Mouse (Mus musculus) liver, adult 2 months (tissue): Measurements from ENCODE around the gene Rere. TPM values are rescaled to one million over a fixed set of nuclear protein-coding genes. Genes with fewer than 3 reads are reported as not detected.
A peak's percentile ranks its signal among the peaks of the same experiment; 100 is the strongest.
"Not testable (repeated sequence)": the region's sequence is repeated elsewhere in the genome, so short reads cannot be mapped to it uniquely, and the experiment has no call there.

Source experiments
- DNase-seq: peaks from one replicate; pipeline ENCODE4 v3.0.0-alpha.2; 2011; ENCODE audit warnings: low read depth, low spot score; ENCODE audit errors: extremely low read depth
- H3K27ac ChIP-seq: fragments of 200-500 bp; replicated peaks from 2 replicates; pipeline ENCODE4 v1.5.1; 2012; ENCODE audit warnings: low read depth, mild to moderate bottlenecking, control low read depth, inconsistent platforms, low read length; ENCODE audit not compliant: insufficient read depth
- H3K27me3 ChIP-seq: fragments of 200-500 bp; 2 replicates; pipeline ENCODE4 v1.6.1; 2012; ENCODE audit warnings: mild to moderate bottlenecking, moderate library complexity, low read length, inconsistent platforms; ENCODE audit not compliant: control insufficient read depth, insufficient read depth
- H3K36me3 ChIP-seq: fragments of 200-500 bp; 2 replicates; pipeline ENCODE4 v1.6.1; 2012; ENCODE audit warnings: low read length, inconsistent platforms; ENCODE audit not compliant: control insufficient read depth, insufficient read depth
- H3K4me1 ChIP-seq: fragments of 200-500 bp; 2 replicates; pipeline ENCODE4 v1.6.1; 2011; ENCODE audit warnings: low read length; ENCODE audit not compliant: control insufficient read depth, insufficient read depth
- H3K4me3 ChIP-seq: fragments of 200-500 bp; 2 replicates; pipeline ENCODE4 v1.5.1; 2011; ENCODE audit warnings: low read depth, mild to moderate bottlenecking, control low read depth, low read length, moderate library complexity; ENCODE audit not compliant: insufficient read depth
- H3K79me2 ChIP-seq: fragments of 200-500 bp; 2 replicates; pipeline ENCODE4 v1.6.1; 2012; ENCODE audit warnings: inconsistent platforms, mild to moderate bottlenecking, low read length, moderate library complexity; ENCODE audit not compliant: control insufficient read depth, insufficient read depth
- H3K9ac ChIP-seq: fragments of 200-500 bp; 2 replicates; pipeline ENCODE4 v1.6.1; 2012; ENCODE audit warnings: low read depth, mild to moderate bottlenecking, control low read depth, inconsistent platforms, low read length
- CTCF ChIP-seq: fragments of 200-500 bp; IDR thresholded peaks from 2 replicates; pipeline ENCODE4 v1.5.1; 2011; ENCODE audit warnings: low read depth, low read length, control low read depth
- POLR2A ChIP-seq: fragments of 200-500 bp; IDR thresholded peaks from 2 replicates; pipeline ENCODE4 v1.6.1; 2011; ENCODE audit warnings: low read length, control low read depth; ENCODE audit not compliant: insufficient read depth; ENCODE audit errors: extremely low read depth
- WGBS: fragments of 180-500 bp; shearing (Covaris S2); methylation state at CpG from one replicate; pipeline ENCODE4 v1.1.7; 2018; 5-methylcytosine and 5-hydroxymethylcytosine counted together
- polyA plus RNA-seq: library from polyadenylated mRNA; depleted of rRNA; stranded (reverse); fragments of >200 nt; gene quantifications from 2 replicates; pipeline ENCODE4 v1.2.3, GENCODE M21; 2012
- total RNA-seq: library from RNA; depleted of rRNA; stranded (reverse); fragments of >200 nt; gene quantifications from 2 replicates; pipeline ENCODE4 v1.2.3, GENCODE M21; 2014

The Rere gene
- total and polyA plus RNA-seq, 2 experiments, result 8.8 to 10.0 TPM

GRCm38 (mm10) chr4:150545775-150546174 is 264.3 kb downstream of the Rere start:
- TF ChIP-seq CTCF (no peak), POLR2A (no peak)
- Histone ChIP-seq H3K4me1 (peaks cover 11% of the 10 kb centered on the region), H3K4me3 (no peak overlapping the region), H3K9ac (no peak overlapping the region), H3K27me3 (no peaks in the 10 kb centered on the region), H3K36me3 (peaks cover 2% of the 10 kb centered on the region; the same call in 1 of the 2 replicates), H3K79me2 (no peaks in the 10 kb centered on the region; the same call in 1 of the 2 replicates), H3K27ac (no peak overlapping the region)
- 86% methylated on average over 7 of the region's 7 CpGs for WGBS
- no peak for DNase-seq

GRCm38 (mm10) chr4:150546296-150546695 is 264.9 kb downstream of the Rere start:
- not testable (repeated sequence) for H3K4me3 ChIP-seq, DNase-seq, H3K36me3 ChIP-seq, H3K27me3 ChIP-seq, H3K27ac ChIP-seq, H3K9ac ChIP-seq, H3K79me2 ChIP-seq
- WGBS, result 97% methylated on average over 4 of the region's 4 CpGs
- H3K4me1 ChIP-seq, result peaks cover 11% of the 10 kb centered on the region

- Histone ChIP-seq H3K4me3 (no peak overlapping the region), H3K79me2 (no peaks in the 10 kb centered on the region; the same call in 1 of the 2 replicates), H3K36me3 (no peaks in the 10 kb centered on the region), H3K27me3 (no peaks in the 10 kb centered on the region), H3K4me1 (peaks cover 6% of the 10 kb centered on the region), H3K9ac (no peak overlapping the region), H3K27ac (no peak overlapping the region)
- peak; percentile 53 for DNase-seq
- no peak for TF ChIP-seq CTCF
- no peak for TF ChIP-seq POLR2A
- WGBS, result 68% methylated on average over 9 of the region's 9 CpGs
Measured at GRCm38 (mm10) chr4:150549393-150549792, 267.9 kb downstream of the Rere start.

- no peak overlapping the region for H3K27ac ChIP-seq
Measured at GRCm38 (mm10) chr4:150549989-150550716, 268.7 kb downstream of the Rere start.

GRCm38 (mm10) chr4:150551390-150551789 is 269.9 kb downstream of the Rere start:
- Histone ChIP-seq H3K79me2 (no peaks in the 10 kb centered on the region), H3K4me3 (no peak overlapping the region), H3K36me3 (no peaks in the 10 kb centered on the region), H3K9ac (no peak overlapping the region), H3K27ac (no peak overlapping the region), H3K27me3 (no peaks in the 10 kb centered on the region), H3K4me1 (peaks cover 8% of the 10 kb centered on the region)
- no peak for DNase-seq
- TF ChIP-seq CTCF (no peak), POLR2A (no peak)
- WGBS, result 76% methylated on average over 4 of the region's 4 CpGs

More at GRCm38 (mm10) chr4:150549989-150550716, 268.7 kb downstream of the Rere start:
- Histone ChIP-seq H3K79me2 (no peaks in the 10 kb centered on the region; the same call in 1 of the 2 replicates), H3K36me3 (no peaks in the 10 kb centered on the region), H3K27me3 (no peaks in the 10 kb centered on the region), H3K9ac (no peak overlapping the region), H3K4me1 (peaks cover 4% of the 10 kb centered on the region), H3K4me3 (no peak overlapping the region)
- no peak for TF ChIP-seq CTCF
- no peak for TF ChIP-seq POLR2A
- WGBS, result 97% methylated on average over 12 of the region's 12 CpGs
- DNase-seq, result no peak
